Mouse (Mus musculus) WW6 (cell line): ENCODE measurements at regions not wholly inside any gene's neighbourhood (a gene's known extent, or its start where the extent isn't known, plus 50 kb on each side); places are given as distances from the start of the nearest gene placed in this dataset.

Experiments
- DNase-seq: peaks from one replicate; pipeline ENCODE4 v3.0.0-alpha.2; 2013; ENCODE audit warnings: low read depth, low spot score

DNA sequence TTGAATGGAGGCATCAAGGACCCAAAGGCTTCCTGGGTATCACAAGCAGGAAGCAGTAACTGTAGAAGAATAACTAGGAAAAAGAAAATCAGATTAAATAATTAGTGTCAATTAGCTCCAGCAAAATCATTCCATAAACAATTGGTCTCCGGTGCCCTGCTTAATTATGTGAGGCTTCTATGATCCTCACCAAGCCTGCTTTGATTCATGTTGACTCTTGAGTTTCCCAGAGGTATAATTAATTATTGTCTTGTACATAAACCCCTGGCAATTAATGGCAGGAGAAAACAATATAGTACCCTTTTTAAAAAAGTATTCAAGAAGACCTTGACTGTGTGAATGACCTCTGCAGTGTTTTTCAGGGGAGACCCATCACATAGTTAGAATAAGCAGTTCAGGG lies 61.5 kb upstream of the Sp8 start:
- DNase-seq, result no peak

DNA sequence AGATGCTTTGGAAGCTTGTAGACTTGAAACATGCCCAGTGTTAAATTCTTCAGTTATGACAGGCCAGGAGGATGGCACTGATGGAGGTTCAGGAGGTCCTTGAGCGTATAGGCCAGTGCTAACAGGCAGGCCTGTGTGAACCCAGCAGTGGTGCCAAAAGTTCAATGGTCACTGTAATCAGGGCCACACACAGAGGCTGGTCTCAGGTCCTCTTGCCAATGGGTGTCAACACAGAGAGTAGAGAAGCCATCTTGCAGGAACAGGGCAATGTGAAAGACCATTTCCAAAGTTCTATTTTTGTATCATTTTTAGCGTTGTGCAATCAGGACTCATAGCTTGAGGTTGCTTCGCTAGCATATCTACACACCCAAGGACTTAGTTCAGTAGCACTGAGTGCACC lies 64.2 kb upstream of the Sp8 start:
- DNase-seq, result no peak

DNA sequence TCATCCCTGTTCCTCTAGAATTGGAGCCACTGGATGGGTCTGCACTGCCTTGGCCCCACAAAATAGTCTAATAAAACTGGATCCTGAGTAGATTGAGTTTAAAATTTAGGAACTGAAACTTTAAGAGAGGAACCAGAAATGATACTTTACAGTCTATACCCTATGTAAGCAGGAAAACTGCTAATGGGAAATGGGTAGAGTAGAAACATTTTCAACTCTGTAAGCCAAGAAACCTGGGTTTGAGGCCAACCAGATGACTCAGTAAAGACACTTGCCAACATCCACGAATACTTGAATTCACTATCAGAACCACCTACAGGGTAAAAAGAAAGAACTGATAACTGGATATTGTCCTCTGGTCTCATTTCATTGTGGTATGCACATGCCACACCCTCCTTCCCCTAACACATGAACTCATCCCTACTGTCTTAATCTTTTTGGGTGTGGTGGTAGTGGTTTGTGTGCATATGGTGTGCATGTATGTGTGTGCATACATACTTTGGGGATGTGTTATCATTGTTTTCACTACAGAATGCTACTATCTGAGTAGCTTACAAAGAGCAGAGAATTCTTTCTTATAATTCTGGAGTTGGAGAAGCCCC lies 70.6 kb upstream of the Sp8 start:
- DNase-seq, result no peak

DNA sequence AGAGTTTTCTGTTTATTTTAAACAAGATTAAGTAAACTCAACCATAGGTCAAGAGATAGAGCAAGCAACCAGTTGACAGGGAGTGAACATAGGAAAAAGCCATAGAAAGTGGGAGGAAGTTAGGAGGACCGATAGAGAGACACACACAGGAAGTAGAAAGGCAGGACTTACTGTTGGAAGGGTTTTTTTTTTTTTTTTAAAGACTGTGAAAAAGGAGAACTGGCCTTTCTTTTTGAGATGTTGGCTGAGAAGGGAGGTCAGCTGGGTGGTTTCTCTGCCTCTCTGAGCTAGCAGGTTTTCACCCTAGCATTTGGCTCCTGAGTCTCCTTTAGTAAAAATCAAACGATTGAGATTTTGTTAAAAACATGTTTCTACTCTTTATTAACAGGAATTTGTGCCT lies 73.3 kb upstream of the Sp8 start:
- no peak for DNase-seq

DNA sequence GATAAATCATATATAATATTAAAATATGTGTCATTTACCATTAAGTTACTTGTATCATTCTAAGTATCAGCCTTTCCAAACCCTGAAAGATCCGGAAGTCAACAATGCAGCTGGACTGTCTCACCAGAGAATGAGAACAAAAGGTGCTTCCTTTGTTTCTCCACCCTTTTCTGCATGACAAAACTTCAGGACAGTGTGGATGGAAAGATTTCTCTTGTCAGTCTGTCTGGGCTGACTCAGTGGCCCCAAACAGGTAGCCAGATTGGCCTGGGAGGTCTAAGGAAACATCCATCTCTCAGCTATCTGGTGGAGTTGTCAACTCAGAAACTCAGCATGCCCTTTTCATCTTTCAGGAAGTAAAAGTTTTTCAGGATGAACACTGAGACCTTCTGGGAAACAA lies 79.7 kb upstream of the Sp8 start:
- DNase-seq, result no peak

DNA sequence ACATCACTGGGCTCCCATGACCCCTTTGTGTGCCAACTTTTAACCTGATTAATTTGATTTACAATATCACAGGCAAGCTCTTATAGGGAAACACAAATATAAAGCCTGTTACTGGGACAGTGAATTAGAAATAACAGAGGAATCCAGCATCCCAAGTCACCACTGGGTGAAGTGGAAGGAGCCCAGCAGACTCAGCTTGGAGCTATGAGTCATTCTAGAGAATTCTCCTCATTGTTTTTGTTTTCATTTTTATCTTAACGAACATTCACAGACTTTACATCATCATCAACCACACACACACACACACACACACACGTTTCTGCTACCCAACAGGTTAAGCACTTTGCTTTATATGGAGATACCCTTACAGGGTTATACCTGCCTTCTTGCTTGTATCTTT lies 92.1 kb upstream of the Sp8 start:
- DNase-seq, result no peak

DNA sequence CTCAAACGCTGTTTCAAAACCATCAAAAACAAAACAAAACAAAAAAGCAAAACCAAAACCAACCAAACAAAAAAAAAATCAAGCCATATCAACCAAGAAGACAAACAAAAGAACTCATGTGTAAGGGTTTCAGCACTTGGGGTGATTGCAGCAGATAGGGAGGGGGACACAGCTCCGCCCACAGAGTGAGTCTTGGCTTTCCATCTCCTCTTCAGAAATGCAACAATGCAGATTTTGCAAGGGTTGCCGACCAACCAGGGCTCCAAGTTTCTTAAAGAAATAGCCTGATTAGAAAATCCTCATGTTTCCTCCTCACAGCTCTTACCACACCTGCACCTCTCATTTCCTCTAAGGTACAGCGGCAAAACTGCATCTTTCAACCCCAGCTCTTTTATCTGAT lies 107.0 kb upstream of the Sp8 start:
- DNase-seq, result no peak

DNA sequence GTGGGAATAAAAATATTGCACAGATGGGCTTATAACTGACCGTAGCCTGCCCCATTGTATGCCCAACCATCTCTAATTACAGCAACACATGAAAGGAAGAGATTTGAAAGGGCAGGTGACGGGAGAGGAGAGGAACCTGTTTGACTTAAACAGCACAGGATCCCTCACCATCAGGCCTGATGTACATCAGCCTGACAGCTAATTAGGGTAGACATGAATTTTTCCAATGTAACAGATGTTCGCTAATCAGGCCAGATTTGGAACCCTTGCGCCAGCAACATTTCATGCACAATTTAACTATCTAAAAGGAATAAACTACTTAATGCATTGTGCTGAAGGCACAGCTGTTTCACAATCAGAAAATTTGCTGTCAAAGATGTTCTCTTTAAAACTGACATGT lies 120.2 kb upstream of the Sp8 start:
- DNase-seq, result no peak

DNA sequence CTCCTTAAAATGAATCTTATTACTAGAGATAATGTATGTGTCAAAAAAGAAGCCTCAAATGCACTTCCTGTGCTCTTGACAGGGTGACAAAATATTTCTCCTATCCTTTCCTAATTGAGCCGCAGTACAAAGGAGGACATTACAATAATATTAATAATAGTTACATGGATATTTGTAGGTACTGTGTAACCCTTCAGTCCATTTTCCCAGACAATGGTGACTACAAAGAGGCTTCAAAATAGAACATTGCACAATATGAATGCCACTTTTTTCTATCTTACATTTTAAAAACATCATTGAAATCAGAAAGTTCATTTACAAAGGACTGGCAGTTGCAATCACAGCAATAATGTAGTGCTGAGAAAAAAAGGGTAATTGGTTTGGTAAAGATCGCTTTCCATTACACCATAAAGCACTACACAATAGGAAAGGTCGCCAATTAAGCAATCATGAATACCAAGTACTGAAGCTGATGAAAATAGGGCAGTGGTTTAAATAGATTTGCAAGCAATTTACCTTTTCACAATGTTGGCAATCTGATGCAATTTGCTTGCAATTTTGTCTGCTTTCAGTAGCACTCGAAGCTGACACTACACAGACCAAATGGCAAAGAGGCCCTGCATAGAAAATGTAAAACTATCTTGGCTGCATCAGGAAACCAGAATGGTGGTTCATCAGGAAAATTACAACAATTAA lies 126.1 kb upstream of the Sp8 start:
- DNase-seq, result no peak

DNA sequence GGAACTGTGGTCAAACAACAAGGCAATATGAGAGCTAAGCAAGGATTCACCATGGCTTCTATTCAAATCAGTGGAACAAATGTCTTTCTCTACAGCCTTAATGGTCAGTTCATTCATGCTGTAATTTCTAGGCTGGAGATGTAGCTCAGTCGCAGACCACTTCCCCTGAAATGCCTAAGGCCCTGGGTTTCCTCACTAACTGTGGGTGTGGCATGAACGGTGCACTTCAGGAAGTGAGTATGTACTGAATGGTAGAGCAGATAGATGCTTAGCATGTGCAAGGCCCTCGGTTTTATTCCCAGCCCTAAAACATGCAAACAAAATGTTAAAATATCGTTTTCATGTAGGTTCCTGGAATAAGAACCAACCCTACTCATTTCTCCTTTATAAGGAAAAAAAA lies 129.3 kb upstream of the Sp8 start:
- no peak for DNase-seq

DNA sequence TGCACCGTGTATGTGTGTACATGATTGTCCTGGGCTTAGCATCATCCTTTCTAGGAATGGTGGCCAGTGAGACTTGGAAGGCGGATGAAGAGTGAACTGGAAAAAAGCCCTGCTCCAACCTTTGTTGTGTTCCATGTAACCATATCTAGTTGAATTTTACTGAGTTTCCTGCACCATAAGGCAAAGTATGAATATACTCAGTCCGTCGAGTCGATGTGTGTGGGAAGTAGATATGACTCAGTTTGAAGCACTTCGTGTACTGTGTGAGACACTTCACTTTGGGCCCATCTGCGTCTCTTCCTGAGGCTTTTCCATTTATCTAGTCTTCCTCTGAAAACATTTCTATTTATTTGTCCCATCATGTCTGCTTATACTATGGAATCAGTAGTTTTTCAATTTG lies 139.5 kb upstream of the Sp8 start:
- DNase-seq, result no peak

DNA sequence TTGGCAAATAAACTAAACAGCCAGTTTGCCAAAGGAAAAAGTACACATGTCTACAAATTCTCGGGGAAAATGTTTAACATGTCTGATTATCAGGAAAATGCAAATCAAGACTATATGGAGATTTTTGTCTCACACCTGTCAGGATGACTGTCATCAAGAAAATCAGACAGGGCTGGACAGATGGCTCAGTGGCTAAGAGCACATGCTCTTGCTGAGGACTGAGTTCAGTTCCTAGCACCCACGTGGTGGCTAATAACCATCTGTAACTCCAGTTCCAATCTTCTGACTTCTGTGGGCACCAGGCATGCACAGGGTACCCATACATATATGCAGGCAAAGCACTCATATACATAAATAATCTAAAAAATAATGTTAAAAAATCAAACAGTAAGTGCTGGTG lies 141.3 kb upstream of the Sp8 start:
- no peak for DNase-seq

DNA sequence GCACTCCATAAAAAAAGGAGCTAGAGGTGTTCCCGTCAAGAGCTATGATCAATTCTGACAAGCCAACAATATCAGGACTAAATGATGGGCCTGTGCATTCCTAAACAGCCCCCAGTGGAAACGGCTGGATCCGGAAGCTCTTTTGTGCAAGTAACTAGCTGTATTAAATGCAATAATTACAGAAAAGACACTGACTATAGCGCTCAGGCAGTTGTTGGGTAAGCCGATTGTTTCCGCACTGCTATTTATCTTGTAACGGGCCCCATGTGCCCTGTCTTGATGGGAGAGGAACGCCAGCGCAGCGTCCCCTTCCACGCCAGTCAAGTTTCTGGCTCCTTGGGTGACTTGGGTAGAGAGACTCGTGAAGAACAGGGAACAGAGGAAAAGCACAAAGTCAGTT lies 142.4 kb upstream of the Sp8 start:
- DNase-seq, result no peak

DNA sequence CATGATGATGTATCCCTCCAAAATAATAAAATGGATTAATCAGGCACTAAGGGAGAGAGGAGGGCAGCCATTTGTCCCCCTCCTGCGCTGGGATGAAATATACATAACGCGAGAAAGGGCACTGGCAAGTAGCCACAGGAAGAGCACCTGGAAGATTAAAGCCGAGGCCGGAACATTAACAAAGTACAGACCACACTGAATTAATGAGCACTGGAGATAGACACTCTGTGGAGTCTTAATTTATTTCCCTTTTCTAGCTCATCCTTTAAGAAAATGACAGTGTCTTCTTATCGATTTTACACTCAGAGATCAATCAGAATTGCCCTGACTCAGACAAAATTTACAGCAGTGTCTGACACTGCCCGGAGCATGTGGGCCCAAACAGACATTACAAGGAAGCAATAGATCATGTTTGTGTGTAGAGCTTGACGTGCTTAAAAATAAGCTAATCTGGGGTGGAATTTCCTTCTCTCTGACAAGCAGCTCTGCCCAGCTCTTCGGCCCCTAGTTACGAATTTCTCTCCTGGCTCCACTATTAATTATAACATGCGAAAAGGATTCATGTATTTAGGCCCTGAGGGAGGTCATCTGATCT lies 143.0 kb upstream of the Sp8 start:
- no peak for DNase-seq

DNA sequence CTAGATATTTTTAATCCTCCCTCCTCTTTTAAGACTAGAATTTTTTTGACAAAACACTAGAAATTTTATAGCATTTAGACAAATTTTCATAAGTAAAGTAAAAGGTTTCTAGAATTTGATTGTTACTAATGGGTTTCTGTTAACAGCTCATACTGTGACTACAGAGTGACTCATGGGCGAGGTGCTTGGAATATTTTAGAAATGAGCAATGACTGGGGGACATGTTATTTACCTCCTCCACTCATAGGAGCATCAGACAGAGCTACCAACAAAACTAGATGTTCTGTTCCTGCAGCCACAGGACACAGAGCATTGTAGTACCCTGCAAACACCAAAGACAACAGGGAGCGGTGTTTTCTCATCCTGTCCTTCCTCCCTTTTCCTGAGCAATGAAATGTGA lies 144.3 kb upstream of the Sp8 start:
- DNase-seq, result no peak

DNA sequence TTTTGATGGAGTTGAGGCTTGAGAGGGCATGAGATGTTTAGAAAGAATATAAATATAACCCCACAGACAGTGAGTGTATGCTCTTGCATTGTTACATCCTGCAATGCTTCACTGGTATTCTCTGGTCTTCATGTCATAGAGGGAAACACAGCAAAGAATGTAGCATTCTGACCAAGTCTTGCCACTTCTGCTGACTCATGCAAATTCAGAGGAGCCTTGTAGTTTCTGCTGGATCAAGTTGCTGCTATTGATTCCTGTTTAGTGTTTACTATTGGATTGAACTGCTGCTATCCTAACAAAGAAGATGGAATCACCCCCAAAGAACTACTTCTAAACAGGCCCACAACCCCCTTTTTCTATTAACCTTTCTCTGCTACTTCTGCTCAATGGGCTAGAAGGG lies 148.0 kb upstream of the Sp8 start:
- DNase-seq, result no peak

DNA sequence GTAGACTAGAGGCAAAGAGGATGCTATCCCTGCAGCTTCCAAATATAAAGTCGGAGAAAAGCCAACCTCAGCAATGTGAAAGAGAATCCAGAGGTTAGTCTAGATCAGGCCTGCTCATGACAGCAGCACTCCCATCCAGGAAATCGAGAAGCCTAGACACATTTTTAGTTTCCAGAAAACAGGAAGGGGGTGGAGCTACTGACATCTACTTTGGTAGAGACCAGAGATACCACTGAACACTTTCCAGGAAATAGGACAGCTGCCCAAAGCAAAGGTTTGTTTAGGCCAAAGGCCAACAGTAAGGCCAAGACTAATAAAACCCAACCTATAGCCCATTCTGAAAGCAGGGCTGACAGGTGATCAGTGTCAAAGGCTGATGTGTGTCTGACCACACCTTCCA lies 151.4 kb upstream of the Sp8 start:
- no peak for DNase-seq

DNA sequence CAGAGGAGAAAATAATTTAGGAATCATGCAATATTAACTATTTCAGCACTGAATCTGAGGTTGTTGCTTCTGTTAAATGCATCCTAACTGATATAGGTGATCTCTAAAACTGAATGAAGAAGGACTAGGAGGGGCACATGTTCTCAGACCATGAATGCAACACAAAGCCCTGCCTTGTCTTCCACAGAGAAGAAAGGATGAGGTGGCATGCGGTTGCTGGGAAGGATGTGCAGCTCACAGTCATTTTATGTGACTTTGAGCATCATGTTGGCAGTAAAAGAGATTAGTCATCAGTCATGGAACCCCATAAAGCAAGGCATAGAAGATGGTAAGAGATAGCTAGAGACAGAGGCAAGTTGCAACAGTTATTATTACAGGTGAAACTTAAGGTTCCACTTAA lies 163.2 kb upstream of the Sp8 start:
- DNase-seq, result no peak

DNA sequence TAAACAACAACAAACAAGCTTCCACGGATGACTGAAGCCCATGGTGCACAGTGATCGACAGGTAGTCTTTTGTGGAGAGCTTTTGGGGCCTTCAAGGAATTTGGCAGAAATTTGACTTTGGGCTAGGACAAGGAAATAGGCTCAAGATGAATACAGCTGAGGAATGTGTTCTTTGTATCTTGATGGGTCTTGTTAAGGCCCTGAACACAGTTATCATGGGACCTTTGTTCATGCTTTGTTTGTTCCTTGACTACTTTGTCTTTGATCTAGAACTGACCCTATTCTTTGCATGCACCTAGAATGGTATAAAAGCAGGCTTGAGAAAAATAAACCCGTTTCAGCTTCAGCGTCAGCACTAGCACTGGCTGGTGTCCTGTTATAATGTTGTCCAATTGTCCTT lies 168.1 kb upstream of the Sp8 start:
- DNase-seq, result no peak

DNA sequence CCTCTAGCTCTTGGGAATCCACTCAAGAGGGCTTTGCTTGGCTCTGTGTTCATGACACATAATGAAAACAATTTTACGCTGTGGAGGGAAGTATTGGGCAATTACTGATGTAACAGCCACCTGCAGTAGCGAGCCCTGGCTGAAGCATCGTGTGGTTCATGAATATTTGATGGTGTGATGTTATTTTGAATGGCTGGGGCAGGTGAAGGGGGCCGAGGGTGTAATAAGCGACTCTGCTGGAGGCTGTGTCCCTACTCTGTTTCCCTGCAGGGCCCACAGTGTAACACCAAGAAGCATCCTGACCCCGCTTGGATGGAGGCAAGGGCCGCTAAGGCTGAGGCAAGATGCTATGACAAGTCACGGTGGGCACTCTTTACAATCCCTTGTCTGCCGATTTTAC lies 184.6 kb upstream of the Sp8 start:
- no peak for DNase-seq

DNA sequence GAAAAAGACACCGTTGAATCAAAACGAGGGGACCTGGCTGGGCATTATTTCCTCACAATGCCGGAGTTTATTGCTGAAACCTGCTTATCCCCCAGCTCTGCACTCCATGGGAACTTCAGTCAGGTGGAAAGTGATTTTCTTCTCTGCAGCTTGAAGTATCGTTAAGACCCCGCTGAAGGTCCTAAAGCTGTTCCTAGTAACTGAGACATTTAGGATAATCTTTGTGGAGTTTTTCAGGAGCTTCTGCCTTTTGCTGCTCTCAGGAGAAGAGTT lies 185.0 kb upstream of the Sp8 start:
- DNase-seq, result no peak

DNA sequence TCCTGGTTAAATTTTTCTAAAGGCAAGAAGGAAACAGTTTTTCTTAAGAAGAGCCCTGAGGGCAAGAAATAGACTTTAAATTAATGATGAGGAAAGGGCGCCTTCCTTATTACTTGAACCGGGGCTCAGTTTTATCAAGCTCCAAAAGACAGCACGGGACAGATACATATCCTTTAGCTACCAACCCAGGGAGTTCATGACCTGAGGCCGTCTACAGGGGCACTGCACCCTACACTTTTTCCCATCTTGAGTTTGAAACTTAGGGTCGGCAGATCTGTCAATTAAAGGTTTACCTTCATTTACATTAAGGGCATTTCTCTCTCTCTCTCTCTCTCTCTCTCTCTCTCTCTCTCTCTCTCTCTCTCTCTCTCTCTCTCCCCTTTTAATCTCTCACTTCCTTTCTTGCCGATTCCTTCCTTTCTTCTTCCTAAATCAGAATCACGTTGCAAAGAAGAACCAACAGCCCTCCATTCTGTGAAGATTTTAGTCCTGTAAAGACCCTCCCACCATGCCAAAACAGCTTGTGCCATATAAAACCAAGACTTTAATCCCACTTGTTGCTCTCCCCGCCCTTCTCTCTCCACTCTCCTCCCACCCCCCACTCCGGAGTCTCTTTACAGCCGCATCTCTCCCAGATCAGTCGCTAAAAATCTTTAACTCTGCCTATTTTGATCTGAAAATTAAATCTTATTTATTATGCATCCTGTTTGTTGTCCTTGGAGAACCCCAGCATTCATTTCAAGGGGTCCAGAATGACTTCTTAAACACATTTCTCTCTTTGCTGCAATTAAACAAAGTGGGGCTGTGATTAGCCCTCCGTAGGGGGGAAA lies 185.5 kb upstream of the Sp8 start:
- no peak for DNase-seq
